Mouse (Mus musculus): Measurements from ENCODE around the gene Ttc13. TPM values are rescaled to one million over a fixed set of nuclear protein-coding genes. Genes with fewer than 3 reads are reported as not detected.
A peak's percentile ranks its signal among the peaks of the same experiment; 100 is the strongest.

Ttc13 gene
- 61.4 and 62.2 TPM in 2 replicates for polyA plus RNA-seq (2016; fragmentation: Nextera tagmentation; extraction: Ambion mirVana)

DNA sequence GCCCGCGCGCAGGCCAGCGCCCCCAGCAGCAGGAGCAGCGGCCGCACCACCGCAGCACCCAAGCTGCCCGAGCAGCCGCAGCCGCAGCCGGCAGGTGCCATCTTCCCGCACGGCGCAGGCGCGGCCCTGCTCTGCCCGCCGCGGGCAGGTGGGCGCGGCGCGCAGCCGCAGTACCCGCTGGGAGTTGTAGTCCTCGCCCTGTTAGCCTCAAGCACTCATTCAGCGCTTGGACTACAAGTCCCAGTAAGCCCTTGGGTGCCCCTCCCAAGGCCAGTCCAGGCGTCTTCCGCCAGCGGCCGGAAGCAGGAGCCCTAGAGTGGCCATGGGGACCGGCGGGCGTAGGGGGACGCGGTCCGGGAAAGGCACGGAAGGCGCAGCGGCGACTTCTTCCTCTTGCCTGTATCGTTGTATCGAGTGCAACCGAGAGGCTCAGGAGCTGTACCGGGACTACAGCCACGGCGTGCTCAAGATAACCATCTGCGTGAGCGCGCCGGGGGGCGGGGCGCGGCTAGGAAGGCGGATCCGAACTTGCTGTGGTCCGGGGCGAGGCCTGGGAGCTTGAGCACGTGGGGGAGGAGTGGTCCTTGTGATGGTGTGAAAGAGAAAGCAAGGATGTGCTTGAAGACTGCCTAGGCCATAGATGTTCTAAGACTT lies at the start of gene Ttc13, which contains the start of gene Arv1:
Gene Ttc13, minus strand, starts transcription at position 122 of the 654 bp plus-strand sequence.
Gene Arv1, plus strand, starts transcription at position 278 of the 654 bp plus-strand sequence.
- H3K36me3 ChIP-seq = peaks cover 13% of the 10 kb centered on the region; the same call in 1 of the 2 replicates
- WGBS = under 1% methylated on average over 58 of the region's 59 CpGs
- H3K4me1 ChIP-seq = peaks cover 25% of the 10 kb centered on the region
- H3K4me3 ChIP-seq = peak within 1 kb of the TSS; percentile 99
- ATAC-seq (ENCODE audit: low FRiP score) = peak; percentile 99
- peak within 1 kb of the TSS; percentile 90 for H3K4me2 ChIP-seq (replicated peaks)
- H3K9me3 ChIP-seq (replicated peaks) = no peaks in the 10 kb centered on the region
- peak within 1 kb of the TSS; percentile 96 for H3K9ac ChIP-seq
- H3K27ac ChIP-seq = peak within 1 kb of the TSS; percentile 77
- H3K27me3 ChIP-seq = no peaks in the 10 kb centered on the region

GRCm38 (mm10) chr8:124763061-124763460 lies 41.3 kb upstream of the Ttc13 start:
- Histone ChIP-seq H3K27me3 (no peaks in the 10 kb centered on the region), H3K9me3 (replicated peaks) (no peaks in the 10 kb centered on the region), H3K9ac (no peak overlapping the region), H3K4me1 (no peaks in the 10 kb centered on the region), H3K4me2 (replicated peaks) (no peak overlapping the region), H3K27ac (no peak overlapping the region), H3K36me3 (no peaks in the 10 kb centered on the region), H3K4me3 (no peak overlapping the region)
- 76% methylated on average over 7 of the region's 7 CpGs for WGBS
- ATAC-seq (ENCODE audit: low FRiP score) = no peak

DNA sequence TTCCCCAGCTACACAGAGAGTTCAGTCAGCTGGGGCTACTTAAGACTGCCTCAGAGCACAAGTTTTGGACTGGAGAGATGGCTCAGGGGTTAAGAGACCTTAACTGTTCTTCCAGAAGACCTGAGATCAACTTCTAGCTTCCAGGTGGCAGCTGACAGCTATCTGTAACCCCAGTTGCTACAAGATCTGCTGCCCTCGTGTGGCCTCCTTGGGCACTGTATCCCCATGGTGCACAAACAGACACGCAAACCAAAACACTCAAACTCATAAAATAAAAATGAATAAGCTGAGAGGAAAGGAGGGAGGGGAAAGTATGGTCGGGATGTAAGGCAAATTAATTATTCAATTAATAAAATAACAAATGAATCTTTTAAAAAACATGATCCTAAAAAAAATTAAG lies 36.8 kb upstream of the Ttc13 start:
- Histone ChIP-seq H3K4me1 (peaks cover 5% of the 10 kb centered on the region; the same call in 1 of the 2 replicates), H3K27ac (no peak overlapping the region), H3K36me3 (no peaks in the 10 kb centered on the region), H3K4me3 (no peak overlapping the region), H3K4me2 (replicated peaks) (no peak overlapping the region), H3K9me3 (replicated peaks) (no peaks in the 10 kb centered on the region), H3K27me3 (peaks cover 18% of the 10 kb centered on the region), H3K9ac (no peak overlapping the region)
- ATAC-seq (ENCODE audit: low FRiP score) = no peak
- 40% methylated on average over 3 of the region's 3 CpGs for WGBS

GRCm38 (mm10) chr8:124756601-124757000 lies 34.8 kb upstream of the Ttc13 start:
- peaks cover 37% of the 10 kb centered on the region for H3K27me3 ChIP-seq
- no peak overlapping the region for H3K4me3 ChIP-seq
- H3K9ac ChIP-seq = no peak overlapping the region
- H3K4me2 ChIP-seq (replicated peaks) = no peak overlapping the region
- H3K4me1 ChIP-seq = peaks cover 11% of the 10 kb centered on the region
- WGBS = 64% methylated on average over 5 of the region's 5 CpGs
- ATAC-seq (ENCODE audit: low FRiP score) = no peak
- H3K9me3 ChIP-seq (replicated peaks) = no peaks in the 10 kb centered on the region
- no peaks in the 10 kb centered on the region for H3K36me3 ChIP-seq
- H3K27ac ChIP-seq = no peak overlapping the region

DNA sequence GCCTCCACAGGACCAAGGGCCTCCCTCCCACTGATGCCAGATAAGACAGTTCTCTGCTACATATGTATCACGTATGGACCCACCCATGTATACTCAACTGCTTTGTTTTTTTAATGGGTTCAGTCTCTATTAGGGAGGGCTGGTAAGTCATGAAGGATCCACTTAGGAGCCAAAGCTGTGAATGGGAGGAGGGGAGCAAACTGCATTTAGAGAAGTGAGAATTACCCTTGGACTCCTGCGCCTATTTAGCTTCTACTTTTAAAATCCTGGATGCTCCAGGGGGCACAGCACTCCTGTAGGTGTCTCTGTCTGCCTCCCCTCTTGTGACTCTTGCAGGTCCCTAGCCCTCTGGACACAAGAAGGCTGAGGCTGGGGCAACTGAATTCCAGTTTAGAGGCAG lies 34.4 kb upstream of the Ttc13 start:
- H3K4me2 ChIP-seq (replicated peaks) = no peak overlapping the region
- H3K9ac ChIP-seq = no peak overlapping the region
- no peaks in the 10 kb centered on the region for H3K9me3 ChIP-seq (replicated peaks)
- no peak for ATAC-seq (ENCODE audit: low FRiP score)
- H3K4me3 ChIP-seq = no peak overlapping the region
- H3K27me3 ChIP-seq = peaks cover 42% of the 10 kb centered on the region
- WGBS = 79% methylated on average over 2 of the region's 2 CpGs
- H3K4me1 ChIP-seq = peaks cover 16% of the 10 kb centered on the region
- H3K36me3 ChIP-seq = no peaks in the 10 kb centered on the region
- H3K27ac ChIP-seq = no peak overlapping the region

DNA sequence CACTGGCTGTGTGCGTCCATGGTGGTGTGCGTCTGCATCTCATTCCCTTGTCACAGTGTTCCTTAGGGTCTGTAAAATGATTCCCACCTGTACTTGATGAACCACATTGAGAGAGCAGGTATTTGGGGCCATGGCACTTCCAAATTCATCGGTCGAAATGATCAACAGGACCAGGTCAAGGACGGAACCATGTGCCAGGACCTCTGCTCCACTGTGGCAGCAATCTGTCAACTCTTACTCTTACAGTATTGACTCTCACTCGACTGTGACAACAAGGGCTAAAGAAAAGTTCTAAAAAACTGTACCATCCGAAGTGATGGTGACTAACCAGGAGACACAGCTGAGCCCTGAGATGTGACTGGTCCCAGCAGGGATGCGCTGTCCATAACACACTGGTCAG lies 33.7 kb upstream of the Ttc13 start:
- Histone ChIP-seq H3K4me1 (peaks cover 19% of the 10 kb centered on the region), H3K9me3 (replicated peaks) (no peaks in the 10 kb centered on the region), H3K9ac (no peak overlapping the region), H3K4me3 (no peak overlapping the region), H3K27me3 (peaks cover 48% of the 10 kb centered on the region), H3K4me2 (replicated peaks) (no peak overlapping the region), H3K27ac (no peak overlapping the region), H3K36me3 (no peaks in the 10 kb centered on the region)
- ATAC-seq (ENCODE audit: low FRiP score) = no peak
- WGBS = 83% methylated on average over 8 of the region's 8 CpGs

- H3K27me3 ChIP-seq = peaks cover 55% of the 10 kb centered on the region
- H3K4me3 ChIP-seq = no peak overlapping the region
- no peak overlapping the region for H3K4me2 ChIP-seq (replicated peaks)
- 54% methylated on average over 4 of the region's 4 CpGs for WGBS
- H3K4me1 ChIP-seq = peaks cover 19% of the 10 kb centered on the region
- H3K27ac ChIP-seq = no peak overlapping the region
- ATAC-seq (ENCODE audit: low FRiP score) = no peak
- no peaks in the 10 kb centered on the region for H3K36me3 ChIP-seq
- H3K9ac ChIP-seq = no peak overlapping the region
- H3K9me3 ChIP-seq (replicated peaks) = no peaks in the 10 kb centered on the region
These were observed 33.0 kb upstream of the Ttc13 start for GRCm38 (mm10) chr8:124754792-124755190.

DNA sequence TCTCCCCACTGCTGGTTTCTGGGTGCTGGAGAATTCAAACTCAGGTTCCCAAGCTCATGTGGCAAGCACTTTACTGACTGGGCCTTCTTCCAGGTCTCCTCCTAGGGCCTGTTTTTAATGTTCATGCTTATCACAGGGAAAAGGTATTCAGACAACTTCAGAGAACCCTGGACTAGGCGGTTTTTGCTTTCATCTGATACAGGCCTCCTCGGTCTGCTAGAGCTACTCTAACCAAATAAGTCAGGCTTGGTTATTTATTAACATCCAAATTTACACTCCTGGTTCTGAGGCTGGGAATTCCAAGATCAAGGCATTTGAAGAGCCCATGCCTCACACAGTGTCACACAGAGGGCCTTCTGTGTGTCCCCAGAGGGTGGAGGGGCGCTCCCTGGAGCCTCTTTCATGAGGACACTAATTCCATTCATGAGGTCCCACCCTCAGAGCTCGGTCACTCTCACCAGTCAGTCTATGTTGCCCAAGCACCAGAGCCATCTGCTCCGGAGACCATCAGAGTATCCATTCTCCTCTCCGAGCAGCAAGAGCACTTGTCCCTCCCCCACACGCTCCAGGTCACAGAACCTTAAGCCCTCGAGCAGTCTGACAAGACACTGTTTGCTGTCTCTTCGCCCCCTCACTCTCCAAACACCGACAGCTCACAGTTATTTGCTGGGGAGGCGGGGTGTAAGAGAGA lies 32.5 kb upstream of the Ttc13 start:
- H3K27me3 ChIP-seq = peaks cover 60% of the 10 kb centered on the region
- H3K4me1 ChIP-seq = peaks cover 19% of the 10 kb centered on the region
- no peak overlapping the region for H3K27ac ChIP-seq
- no peaks in the 10 kb centered on the region for H3K36me3 ChIP-seq
- H3K9ac ChIP-seq = no peak overlapping the region
- no peak overlapping the region for H3K4me2 ChIP-seq (replicated peaks)
- ATAC-seq (ENCODE audit: low FRiP score) = no peak
- H3K9me3 ChIP-seq (replicated peaks) = no peaks in the 10 kb centered on the region
- no peak overlapping the region for H3K4me3 ChIP-seq
- WGBS = 18% methylated on average over 11 of the region's 11 CpGs

- 29% methylated on average over 21 of the region's 21 CpGs for WGBS
- Histone ChIP-seq H3K4me2 (replicated peaks) (peak overlapping the region; percentile 84; the same call in 1 of the 2 replicates), H3K4me1 (peaks cover 19% of the 10 kb centered on the region), H3K36me3 (no peaks in the 10 kb centered on the region), H3K4me3 (peak overlapping the region; percentile 51), H3K27ac (no peak overlapping the region), H3K9ac (no peak overlapping the region), H3K9me3 (replicated peaks) (no peaks in the 10 kb centered on the region), H3K27me3 (peaks cover 62% of the 10 kb centered on the region)
- ATAC-seq (ENCODE audit: low FRiP score) = no peak
These were observed 30.6 kb upstream of the Ttc13 start for GRCm38 (mm10) chr8:124752325-124752862.

DNA sequence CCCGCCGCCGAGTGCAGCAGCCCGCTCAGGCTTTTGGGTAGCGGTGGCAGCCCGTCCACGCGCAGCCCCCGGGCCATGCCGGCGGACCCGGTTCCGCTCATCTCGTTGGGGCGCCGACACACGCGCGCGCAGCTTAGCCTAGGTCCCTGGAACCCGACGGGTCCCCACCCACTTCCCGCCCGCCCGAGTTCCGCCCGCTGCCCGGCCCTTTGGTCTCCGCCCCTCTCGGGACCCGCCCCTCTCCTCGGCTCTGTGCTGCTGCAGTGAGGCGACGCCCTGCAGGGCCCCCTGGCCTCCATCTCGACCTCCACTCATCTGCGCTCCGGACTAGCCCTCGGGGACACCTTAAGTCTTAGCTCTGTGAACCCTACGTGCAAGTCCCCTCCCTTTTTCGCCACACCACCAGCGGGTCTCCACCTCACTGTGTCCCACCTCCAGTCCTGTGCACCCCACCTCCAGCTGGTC lies 30.0 kb upstream of the Ttc13 start, which contains the start of gene Fam89a:
Gene Fam89a, minus strand, starts transcription at position 124 of the 465 bp plus-strand sequence.
- ATAC-seq (ENCODE audit: low FRiP score) = no peak

GRCm38 (mm10) chr8:124751191-124751590 lies 29.4 kb upstream of the Ttc13 start:
- H3K36me3 ChIP-seq = no peaks in the 10 kb centered on the region
- peaks cover 62% of the 10 kb centered on the region for H3K27me3 ChIP-seq
- no peak for ATAC-seq (ENCODE audit: low FRiP score)
- no peaks in the 10 kb centered on the region for H3K9me3 ChIP-seq (replicated peaks)
- H3K4me1 ChIP-seq = peaks cover 19% of the 10 kb centered on the region
- H3K9ac ChIP-seq = peak overlapping the region; percentile 55
- H3K4me2 ChIP-seq (replicated peaks) = peak overlapping the region; percentile 84
- no peak overlapping the region for H3K27ac ChIP-seq
- H3K4me3 ChIP-seq = peak overlapping the region; percentile 51
- WGBS = under 1% methylated on average over 31 of the region's 31 CpGs

More for the DNA sequence above, 30.0 kb upstream of the Ttc13 start, which contains the start of gene Fam89a:
- no peaks in the 10 kb centered on the region for H3K9me3 ChIP-seq (replicated peaks)
- peaks cover 19% of the 10 kb centered on the region for H3K4me1 ChIP-seq
- H3K27ac ChIP-seq = no peak within 1 kb of the TSS
- H3K9ac ChIP-seq = peak within 1 kb of the TSS; percentile 55
- H3K4me3 ChIP-seq = peak within 1 kb of the TSS; percentile 51
- H3K27me3 ChIP-seq = peaks cover 62% of the 10 kb centered on the region
- WGBS = 0% methylated on average over 36 of the region's 41 CpGs
- no peaks in the 10 kb centered on the region for H3K36me3 ChIP-seq
- peak within 1 kb of the TSS; percentile 84 for H3K4me2 ChIP-seq (replicated peaks)

DNA sequence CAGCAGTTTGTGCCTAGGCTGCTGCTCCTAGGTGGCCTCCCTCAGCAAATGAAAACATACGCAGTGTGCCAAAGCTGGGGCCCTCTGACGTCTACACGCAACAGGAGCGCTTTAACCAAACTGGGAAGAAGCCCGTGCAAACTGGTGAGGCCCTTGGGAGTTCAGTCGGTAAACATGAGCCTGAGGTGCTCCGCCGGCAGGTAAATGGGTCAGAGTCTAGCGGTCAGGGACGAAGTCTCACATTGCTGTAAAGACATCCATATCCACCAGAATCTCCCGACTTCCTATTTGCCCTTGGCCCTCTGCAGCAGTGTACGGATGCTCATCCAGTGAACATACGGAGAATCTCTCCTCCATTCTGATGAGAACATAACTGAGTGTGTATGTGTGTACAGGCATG lies 24.9 kb upstream of the Ttc13 start:
- no peak for ATAC-seq (ENCODE audit: low FRiP score)
- H3K9ac ChIP-seq = no peak overlapping the region
- H3K27me3 ChIP-seq = peaks cover 26% of the 10 kb centered on the region

More for the DNA sequence above, 24.9 kb upstream of the Ttc13 start:
- Histone ChIP-seq H3K4me3 (no peak overlapping the region), H3K27ac (no peak overlapping the region), H3K9me3 (replicated peaks) (no peaks in the 10 kb centered on the region), H3K36me3 (no peaks in the 10 kb centered on the region), H3K4me1 (peaks cover 8% of the 10 kb centered on the region), H3K4me2 (replicated peaks) (no peak overlapping the region)
- 74% methylated on average over 13 of the region's 13 CpGs for WGBS
